Mouse (Mus musculus) bone marrow, adult 2 months (tissue): Measurements from ENCODE around the gene Slc35g3.

ENCODE experiments used
- CTCF ChIP-seq: fragments of 200-500 bp; IDR thresholded peaks from 2 replicates; pipeline ENCODE4 v1.5.1; 2011; ENCODE audit warnings: low read length, control low read depth; ENCODE audit not compliant: control insufficient read depth, insufficient read depth
- POLR2A ChIP-seq: fragments of 200-500 bp; IDR thresholded peaks from 2 replicates; pipeline ENCODE4 v1.6.1; 2011; ENCODE audit warnings: low read depth, mild to moderate bottlenecking, control low read depth, low read length, borderline replicate concordance; ENCODE audit not compliant: control insufficient read depth

GRCm38 (mm10) chr11:69765221-69766125, 3.7 kb upstream of the Slc35g3 start, which contains the start of gene Zbtb4:
- no peak; the same call in 1 of the 2 replicates for TF ChIP-seq POLR2A
- TF ChIP-seq CTCF: no peak
